8 mouse cellular contexts compared by ENCODE assay signal in the genomic region with DNA sequence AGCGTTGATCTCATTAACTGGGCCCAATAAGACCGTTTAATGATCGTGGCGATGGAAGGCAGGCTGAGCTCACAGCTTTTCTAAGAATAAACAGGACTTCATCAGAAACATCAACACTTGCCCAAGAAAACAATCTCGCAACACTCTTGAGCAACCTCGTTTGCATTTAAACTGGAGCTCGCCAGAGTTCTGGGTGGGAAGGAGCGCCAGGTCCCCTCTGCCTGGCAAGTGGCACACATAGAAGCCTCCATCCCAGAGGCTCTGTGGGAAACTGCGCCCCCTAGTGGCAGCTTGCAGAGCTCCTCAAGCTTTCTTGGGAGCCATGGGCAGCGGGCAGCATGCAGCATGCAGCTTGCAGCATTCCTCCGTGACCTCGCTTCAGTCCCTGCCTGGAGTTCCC.
DNase-seq lines count a peak whose midpoint lies in the region; ATAC-seq lines count a peak whose summit lies in the region.

No protein-coding gene starts in this region.

- peak; percentile 72 for ATAC-seq in intestine, embryonic 15.5 days

- H3K4me3 ChIP-seq in intestine, embryonic 15.5 days (replicated peaks), result no peak overlapping the region
- peak overlapping the region; percentile 50 for H3K4me3 ChIP-seq in midbrain, embryonic 10.5 days

- H3K4me2 ChIP-seq in intestine, embryonic 15.5 days (replicated peaks), result peak overlapping the region; percentile 70

- H3K4me1 ChIP-seq in intestine, embryonic 15.5 days (replicated peaks), result peaks cover 29% of the 10 kb centered on the region
- H3K4me1 ChIP-seq in midbrain, embryonic 10.5 days, result peaks cover 46% of the 10 kb centered on the region

- peak; percentile 94 to 95 for DNase-seq in adrenal gland, adult 18-20 months (ENCODE audit: low spot score in 2 of 2)
- peak; percentile 97 for DNase-seq in embryo, embryonic 10.5 days (ENCODE audit: low spot score)
- peak; percentile 88 to 89 for DNase-seq in gastrocnemius, postnatal 36 days
- peak; percentile 89 to 92 for DNase-seq in left cerebral cortex, postnatal 14 days (ENCODE audit: low spot score in 2 of 2)
- DNase-seq in midbrain, embryonic 10.5 days (ENCODE audit: low spot score), result peak; percentile 93
- peak; percentile 78 to 79 for DNase-seq in right cerebral cortex, postnatal 36 days (ENCODE audit: low spot score in 2 of 2)
- peak; percentile 80 to 96 for DNase-seq in urinary bladder, postnatal 4 days (ENCODE audit: low spot score in 2 of 2)

- H3K27me3 ChIP-seq in intestine, embryonic 15.5 days (replicated peaks), result peaks cover 2% of the 10 kb centered on the region; the same call in 1 of the 2 replicates
- H3K27me3 ChIP-seq in midbrain, embryonic 10.5 days (ENCODE audit: low read depth, poor library complexity, severe bottlenecking), result peaks cover 47% of the 10 kb centered on the region

- no peaks in the 10 kb centered on the region for H3K36me3 ChIP-seq in intestine, embryonic 15.5 days
- H3K36me3 ChIP-seq in midbrain, embryonic 10.5 days, result no peaks in the 10 kb centered on the region

- no peaks in the 10 kb centered on the region for H3K9me3 ChIP-seq in intestine, embryonic 15.5 days
- H3K9me3 ChIP-seq in midbrain, embryonic 10.5 days (replicated peaks), result no peaks in the 10 kb centered on the region

- no peak overlapping the region for H3K27ac ChIP-seq in intestine, embryonic 15.5 days
- 0 out of 2 replicates have a peak overlapping the region, but pooled peaks have one; percentile 10 for H3K27ac ChIP-seq in midbrain, embryonic 10.5 days (replicated peaks)

- no peak overlapping the region for H3K9ac ChIP-seq in intestine, embryonic 15.5 days

- intact Hi-C loops in gastrocnemius, postnatal 36 days (cut with DNase I), result loop anchor here (1.0 to 5.0 kb wide), 3 partner anchors 61 to 160 kb away; a partner anchor contains a TSS
- intact Hi-C loops in left cerebral cortex, postnatal 14 days (cut with DNase I), result loop anchor here (1.0 to 2.0 kb wide), 2 partner anchors 73 to 163 kb away; no protein-coding TSS in a partner anchor

- WGBS in intestine, embryonic 15.5 days, result 31% methylated on average over 12 of the region's 12 CpGs
- WGBS in midbrain, embryonic 10.5 days, result 29% methylated on average over 12 of the region's 12 CpGs
